Mouse (Mus musculus): Measurements from ENCODE around the gene Cpt2.

DNA sequence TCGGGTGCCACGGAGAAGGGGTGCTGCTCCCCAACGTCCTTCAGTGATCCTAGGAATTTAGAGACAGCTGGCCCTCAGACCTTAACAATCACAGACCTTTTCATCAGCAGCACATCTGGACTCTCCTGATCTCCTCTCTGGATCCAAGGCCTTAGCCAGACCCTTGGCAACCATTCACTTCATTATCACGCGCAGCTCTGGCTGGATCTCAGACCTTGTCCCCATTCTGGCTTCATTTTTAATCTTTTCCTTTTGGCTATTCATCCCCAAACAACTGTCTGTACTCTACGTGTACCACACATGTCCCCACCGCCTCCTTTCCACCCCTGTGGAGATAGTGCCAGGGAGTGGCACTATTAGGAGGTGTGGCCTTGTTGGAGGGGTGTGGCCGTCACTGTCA is 9.8 kb upstream of the Cpt2 start:
- TF ChIP-seq CTCF (IDR thresholded peaks at IDR 0.05; ENCODE audit: extremely low read depth, insufficient read length, insufficient replicate concordance, low read depth, low read length) = no peak
- no peak for TF ChIP-seq POLR2A (IDR thresholded peaks at IDR 0.05; ENCODE audit: low read depth, low read length)
